Mouse (Mus musculus) E14TG2a.4 (cell line): Measurements from ENCODE around the gene Trpc5.

Experiments used
- CTCF ChIP-seq: conservative IDR thresholded peaks from 2 replicates; pipeline ENCODE4 v1.5.1; 2014; ENCODE audit warnings: low read length
- NANOG ChIP-seq: IDR thresholded peaks from 2 replicates; pipeline ENCODE4 v1.6.1; 2014; ENCODE audit warnings: borderline replicate concordance, low read length, mixed read lengths

GRCm38 (mm10) chrX:144523239-144523638 is 164.7 kb downstream of the Trpc5 start:
- TF ChIP-seq CTCF, result no peak
- TF ChIP-seq NANOG, result no peak
